Mouse (Mus musculus) liver, adult 2 months (tissue): ENCODE measurements at regions not wholly inside any gene's neighbourhood (a gene's known extent, or its start where the extent isn't known, plus 50 kb on each side); places are given as distances from the start of the nearest gene placed in this dataset.
A peak's percentile ranks its signal among the peaks of the same experiment; 100 is the strongest.

Source experiments
- DNase-seq: peaks from one replicate; pipeline ENCODE4 v3.0.0-alpha.2; 2011; ENCODE audit warnings: low read depth, low spot score; ENCODE audit errors: extremely low read depth
- H3K27ac ChIP-seq: fragments of 200-500 bp; replicated peaks from 2 replicates; pipeline ENCODE4 v1.5.1; 2012; ENCODE audit warnings: low read depth, mild to moderate bottlenecking, control low read depth, inconsistent platforms, low read length; ENCODE audit not compliant: insufficient read depth
- H3K27me3 ChIP-seq: fragments of 200-500 bp; 2 replicates; pipeline ENCODE4 v1.6.1; 2012; ENCODE audit warnings: mild to moderate bottlenecking, moderate library complexity, low read length, inconsistent platforms; ENCODE audit not compliant: control insufficient read depth, insufficient read depth
- H3K36me3 ChIP-seq: fragments of 200-500 bp; 2 replicates; pipeline ENCODE4 v1.6.1; 2012; ENCODE audit warnings: low read length, inconsistent platforms; ENCODE audit not compliant: control insufficient read depth, insufficient read depth
- H3K4me1 ChIP-seq: fragments of 200-500 bp; 2 replicates; pipeline ENCODE4 v1.6.1; 2011; ENCODE audit warnings: low read length; ENCODE audit not compliant: control insufficient read depth, insufficient read depth
- H3K4me3 ChIP-seq: fragments of 200-500 bp; 2 replicates; pipeline ENCODE4 v1.5.1; 2011; ENCODE audit warnings: low read depth, mild to moderate bottlenecking, control low read depth, low read length, moderate library complexity; ENCODE audit not compliant: insufficient read depth
- H3K79me2 ChIP-seq: fragments of 200-500 bp; 2 replicates; pipeline ENCODE4 v1.6.1; 2012; ENCODE audit warnings: inconsistent platforms, mild to moderate bottlenecking, low read length, moderate library complexity; ENCODE audit not compliant: control insufficient read depth, insufficient read depth
- H3K9ac ChIP-seq: fragments of 200-500 bp; 2 replicates; pipeline ENCODE4 v1.6.1; 2012; ENCODE audit warnings: low read depth, mild to moderate bottlenecking, control low read depth, inconsistent platforms, low read length
- CTCF ChIP-seq: fragments of 200-500 bp; IDR thresholded peaks from 2 replicates; pipeline ENCODE4 v1.5.1; 2011; ENCODE audit warnings: low read depth, low read length, control low read depth
- POLR2A ChIP-seq: fragments of 200-500 bp; IDR thresholded peaks from 2 replicates; pipeline ENCODE4 v1.6.1; 2011; ENCODE audit warnings: low read length, control low read depth; ENCODE audit not compliant: insufficient read depth; ENCODE audit errors: extremely low read depth
- WGBS: fragments of 180-500 bp; shearing (Covaris S2); methylation state at CpG from one replicate; pipeline ENCODE4 v1.1.7; 2018; 5-methylcytosine and 5-hydroxymethylcytosine counted together

- 69% methylated on average over 18 of the region's 18 CpGs for WGBS
- Histone ChIP-seq H3K27me3 (no peaks in the 10 kb centered on the region), H3K79me2 (no peaks in the 10 kb centered on the region), H3K27ac (no peak overlapping the region), H3K36me3 (no peaks in the 10 kb centered on the region), H3K4me3 (no peak overlapping the region), H3K4me1 (no peaks in the 10 kb centered on the region; the same call in 1 of the 2 replicates), H3K9ac (no peak overlapping the region)
- DNase-seq, result no peak
- TF ChIP-seq POLR2A (no peak), CTCF (no peak)
Measured at GRCm38 (mm10) chr5:75800040-75800989, 177.9 kb downstream of the Kdr start.

- Histone ChIP-seq H3K79me2 (no peaks in the 10 kb centered on the region), H3K27me3 (no peaks in the 10 kb centered on the region), H3K9ac (no peak overlapping the region), H3K4me3 (no peak overlapping the region), H3K36me3 (no peaks in the 10 kb centered on the region), H3K4me1 (no peaks in the 10 kb centered on the region; the same call in 1 of the 2 replicates), H3K27ac (no peak overlapping the region)
- 18% methylated on average over 4 of the region's 4 CpGs for WGBS
- DNase-seq, result peak; percentile 83
- TF ChIP-seq POLR2A, result no peak
- TF ChIP-seq CTCF, result no peak
Measured at GRCm38 (mm10) chr5:75799627-75800026, 178.6 kb downstream of the Kdr start.

GRCm38 (mm10) chr5:75793184-75793583 is 185.1 kb downstream of the Kdr start:
- Histone ChIP-seq H3K4me1 (no peaks in the 10 kb centered on the region), H3K27ac (no peak overlapping the region), H3K79me2 (no peaks in the 10 kb centered on the region), H3K9ac (no peak overlapping the region), H3K4me3 (no peak overlapping the region), H3K27me3 (no peaks in the 10 kb centered on the region), H3K36me3 (no peaks in the 10 kb centered on the region)
- DNase-seq, result no peak
- TF ChIP-seq POLR2A (no peak), CTCF (no peak)

GRCm38 (mm10) chr5:75791738-75792137 is 186.5 kb downstream of the Kdr start:
- Histone ChIP-seq H3K27me3 (no peaks in the 10 kb centered on the region), H3K9ac (no peak overlapping the region), H3K27ac (no peak overlapping the region), H3K79me2 (no peaks in the 10 kb centered on the region), H3K4me3 (no peak overlapping the region), H3K4me1 (no peaks in the 10 kb centered on the region), H3K36me3 (no peaks in the 10 kb centered on the region)
- 81% methylated on average over 8 of the region's 8 CpGs for WGBS
- no peak for DNase-seq
- TF ChIP-seq CTCF (no peak), POLR2A (no peak)

GRCm38 (mm10) chr5:75788087-75788486 is 190.2 kb downstream of the Kdr start:
- Histone ChIP-seq H3K79me2 (no peaks in the 10 kb centered on the region), H3K27ac (no peak overlapping the region), H3K9ac (no peak overlapping the region), H3K36me3 (no peaks in the 10 kb centered on the region), H3K4me3 (no peak overlapping the region), H3K27me3 (no peaks in the 10 kb centered on the region), H3K4me1 (no peaks in the 10 kb centered on the region)
- TF ChIP-seq CTCF (no peak), POLR2A (no peak)
- WGBS, result 83% methylated on average over 3 of the region's 3 CpGs
- no peak for DNase-seq

- H3K9ac ChIP-seq, result no peak overlapping the region
- 88% methylated on average over 3 of the region's 3 CpGs for WGBS
Measured at GRCm38 (mm10) chr5:75786196-75786595, 192.1 kb downstream of the Kdr start.

More at GRCm38 (mm10) chr5:75786196-75786595, 192.1 kb downstream of the Kdr start:
- Histone ChIP-seq H3K27ac (no peak overlapping the region), H3K4me3 (no peak overlapping the region), H3K79me2 (no peaks in the 10 kb centered on the region), H3K36me3 (no peaks in the 10 kb centered on the region), H3K4me1 (no peaks in the 10 kb centered on the region), H3K27me3 (no peaks in the 10 kb centered on the region)
- DNase-seq, result no peak
- no peak for TF ChIP-seq POLR2A
- no peak for TF ChIP-seq CTCF
